Mouse (Mus musculus) midbrain, postnatal 0 days (tissue): ENCODE data around the gene H2-DMb2. TPM values are rescaled to one million over a fixed set of nuclear protein-coding genes. Genes with fewer than 3 reads are reported as not detected.

ENCODE experiments used
- ATAC-seq: fragments of 200-750 bp; cut with Nextera tagmentation; 2 replicates; pipeline ENCODE4 v1.8.0; 2017; ENCODE audit warnings: moderate number of reproducible peaks, mild to moderate bottlenecking, moderate TSS enrichment, moderate library complexity; ENCODE audit not compliant: low FRiP score
- DNase-seq: peaks from one replicate; pipeline ENCODE4 v3.0.0-alpha.2; 2015; ENCODE audit warnings: low spot score
- H3K27ac ChIP-seq: fragments of 300-500 bp; sonication (generic); 2 replicates; pipeline ENCODE4 v1.5.1; 2014; ENCODE audit warnings: low read depth, mild to moderate bottlenecking, low read length, mixed read lengths
- H3K27me3 ChIP-seq: fragments of 300-500 bp; sonication (generic); 2 replicates; pipeline ENCODE4 v1.6.1; 2014; ENCODE audit warnings: low read length, control low read depth, mixed read lengths; ENCODE audit not compliant: insufficient read depth
- H3K36me3 ChIP-seq: fragments of 300-500 bp; sonication (generic); 2 replicates; pipeline ENCODE4 v1.6.1; 2014; ENCODE audit warnings: low read length, control low read depth, mixed read lengths; ENCODE audit not compliant: insufficient read depth
- H3K4me1 ChIP-seq: fragments of 300-500 bp; sonication (generic); 2 replicates; pipeline ENCODE4 v1.6.1; 2014; ENCODE audit warnings: mild to moderate bottlenecking, control low read depth, antibody characterized with exemption, low read length, mixed read lengths; ENCODE audit not compliant: insufficient read depth
- H3K4me2 ChIP-seq: fragments of 300-500 bp; sonication (generic); 2 replicates; pipeline ENCODE4 v1.6.1; 2014; ENCODE audit warnings: low read depth, mild to moderate bottlenecking, low read length, mixed read lengths; ENCODE audit not compliant: poor library complexity, severe bottlenecking
- H3K4me3 ChIP-seq: fragments of 300-500 bp; sonication (generic); 2 replicates; pipeline ENCODE4 v1.5.1; 2014; ENCODE audit warnings: low read depth, mild to moderate bottlenecking, low read length, moderate library complexity
- H3K9ac ChIP-seq: fragments of 300-500 bp; sonication (generic); replicated peaks from 2 replicates; pipeline ENCODE4 v1.6.1; 2014; ENCODE audit warnings: mild to moderate bottlenecking, low read length, moderate library complexity, mixed read lengths; ENCODE audit not compliant: poor library complexity, severe bottlenecking
- H3K9me3 ChIP-seq: fragments of 300-500 bp; sonication (generic); 2 replicates; pipeline ENCODE4 v1.6.1; 2016; ENCODE audit warnings: low read length, control low read depth
- CTCF ChIP-seq: IDR thresholded peaks from 2 replicates; pipeline ENCODE4 v1.5.1; 2016; ENCODE audit warnings: antibody characterized with exemption, mild to moderate bottlenecking
- WGBS: fragments of 180-500 bp; shearing (Covaris S2); extraction: QIAGEN DNeasy Blood & Tissue Kit; methylation state at CpG from one replicate; pipeline ENCODE4 v1.1.7; 2014; 5-methylcytosine and 5-hydroxymethylcytosine counted together
- polyA plus RNA-seq: library from polyadenylated mRNA; unstranded; fragments of >200 nt; fragmentation: Nextera tagmentation; extraction: Ambion mirVana; gene quantifications from 2 replicates; pipeline ENCODE4 v1.2.1, GENCODE M21; 2015
- total RNA-seq: library from RNA; depleted of rRNA; stranded (reverse); fragments of >200 nt; gene quantifications from 2 replicates; pipeline ENCODE4 v1.2.3, GENCODE M21; 2014

H2-DMb2 gene
- total and polyA plus RNA-seq, 2 experiments from 2014 or later: 0.16 to 1.6 TPM

DNA sequence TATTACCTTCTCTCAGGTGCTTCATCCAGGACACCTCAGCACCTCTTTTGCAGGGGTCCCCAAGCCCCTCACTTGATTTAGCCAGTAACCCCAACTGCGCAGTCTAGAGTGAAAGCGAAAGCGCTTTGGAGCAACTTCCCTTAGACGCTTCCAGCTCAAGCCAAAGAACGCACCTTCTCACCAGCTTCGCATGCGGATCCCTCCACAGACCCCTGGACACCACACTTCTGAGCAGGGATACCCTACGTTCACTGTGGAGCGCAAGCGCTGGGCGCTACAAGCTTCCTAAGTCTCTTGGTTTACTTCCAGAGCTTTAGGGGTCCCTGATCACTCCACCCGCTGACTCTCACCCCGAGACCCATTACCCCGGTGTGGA lies 43.8 kb downstream of the H2-DMb2 start:
- Histone ChIP-seq H3K36me3 (no peaks in the 10 kb centered on the region), H3K4me2 (peak overlapping the region; percentile 86), H3K9ac (peak overlapping the region; percentile 25), H3K27ac (no peak overlapping the region), H3K27me3 (peaks cover 45% of the 10 kb centered on the region), H3K4me1 (peaks cover 3% of the 10 kb centered on the region), H3K4me3 (peak overlapping the region; percentile 55), H3K9me3 (no peaks in the 10 kb centered on the region)
- no peak for TF ChIP-seq CTCF
- ATAC-seq (no peak; the same call in 1 of the 2 replicates), DNase-seq (no peak)
- WGBS: 4% methylated on average over 14 of the region's 14 CpGs

GRCm38 (mm10) chr17:34187261-34187916 lies 44.3 kb downstream of the H2-DMb2 start, which contains the start of the genes Tap1 and Psmb9:
TSS of gene Tap1 (plus strand) at chr17:34187553.
TSS of gene Psmb9 (minus strand) at chr17:34187764.
- no peak for TF ChIP-seq CTCF
- H3K4me1 ChIP-seq: peaks cover 3% of the 10 kb centered on the region
- H3K9me3 ChIP-seq: no peaks in the 10 kb centered on the region
- peak within 1 kb of the TSS; percentile 55; the same call in 1 of the 2 replicates for H3K27ac ChIP-seq
- DNase-seq (peak; percentile 96), ATAC-seq (peak; percentile 93)
- no peaks in the 10 kb centered on the region for H3K36me3 ChIP-seq
- peak within 1 kb of the TSS; percentile 55 for H3K4me3 ChIP-seq
- H3K27me3 ChIP-seq: peaks cover 50% of the 10 kb centered on the region
- peak within 1 kb of the TSS; percentile 86 for H3K4me2 ChIP-seq
- peak within 1 kb of the TSS; percentile 61 for H3K9ac ChIP-seq
- WGBS: under 1% methylated on average over 46 of the region's 46 CpGs

GRCm38 (mm10) chr17:34188010-34188409 lies 44.9 kb downstream of the H2-DMb2 start:
- Histone ChIP-seq H3K4me2 (peak overlapping the region; percentile 86), H3K27ac (0 out of 2 replicates have a peak overlapping the region, but pooled peaks have one; percentile 55), H3K27me3 (peaks cover 56% of the 10 kb centered on the region), H3K9me3 (no peaks in the 10 kb centered on the region), H3K36me3 (no peaks in the 10 kb centered on the region), H3K4me1 (peaks cover 3% of the 10 kb centered on the region), H3K9ac (peak overlapping the region; percentile 61), H3K4me3 (peak overlapping the region; percentile 55)
- no peak for DNase-seq
- 4% methylated on average over 20 of the region's 20 CpGs for WGBS
- no peak for TF ChIP-seq CTCF
- ATAC-seq: peak; percentile 14; the same call in 1 of the 2 replicates

- ATAC-seq: no peak
- DNase-seq: no peak
- H3K9ac ChIP-seq: no peak overlapping the region
- H3K27ac ChIP-seq: no peak overlapping the region
- H3K4me1 ChIP-seq: peaks cover 3% of the 10 kb centered on the region
- H3K36me3 ChIP-seq: no peaks in the 10 kb centered on the region
- H3K9me3 ChIP-seq: no peaks in the 10 kb centered on the region
- TF ChIP-seq CTCF: no peak
- no peak overlapping the region for H3K4me2 ChIP-seq
- no peak overlapping the region for H3K4me3 ChIP-seq
- H3K27me3 ChIP-seq: peaks cover 63% of the 10 kb centered on the region
- WGBS: 66% methylated on average over 6 of the region's 6 CpGs
These were observed 45.9 kb downstream of the H2-DMb2 start for GRCm38 (mm10) chr17:34188986-34189385.

DNA sequence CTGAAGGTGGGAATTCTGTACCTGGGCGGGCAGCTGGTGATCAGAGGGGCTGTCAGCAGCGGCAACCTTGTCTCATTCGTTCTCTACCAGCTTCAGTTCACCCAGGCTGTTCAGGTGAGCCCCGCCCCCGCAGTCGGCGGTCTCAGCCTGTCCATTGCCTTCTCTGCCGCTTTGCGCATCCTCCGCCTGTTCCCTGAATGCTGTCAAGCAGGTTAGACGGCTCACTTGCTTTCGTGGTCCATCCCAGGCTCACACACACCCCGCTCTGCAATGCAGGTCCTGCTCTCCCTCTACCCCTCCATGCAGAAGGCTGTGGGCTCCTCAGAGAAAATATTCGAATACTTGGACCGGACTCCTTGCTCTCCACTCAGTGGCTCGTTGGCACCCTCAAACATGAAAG lies 49.7 kb downstream of the H2-DMb2 start:
- no peak for ATAC-seq
- H3K9ac ChIP-seq: no peak overlapping the region
- 24% methylated on average over 16 of the region's 16 CpGs for WGBS
- no peaks in the 10 kb centered on the region for H3K9me3 ChIP-seq
- DNase-seq: no peak
- peaks cover 3% of the 10 kb centered on the region; the same call in 1 of the 2 replicates for H3K4me1 ChIP-seq
- no peak for TF ChIP-seq CTCF
- H3K4me2 ChIP-seq: no peak overlapping the region
- no peak overlapping the region for H3K4me3 ChIP-seq
- H3K27me3 ChIP-seq: peaks cover 56% of the 10 kb centered on the region
- no peaks in the 10 kb centered on the region for H3K36me3 ChIP-seq
- H3K27ac ChIP-seq: no peak overlapping the region

GRCm38 (mm10) chr17:34193468-34193867 lies 50.4 kb downstream of the H2-DMb2 start:
- Histone ChIP-seq H3K27me3 (peaks cover 56% of the 10 kb centered on the region), H3K4me3 (no peak overlapping the region), H3K4me2 (no peak overlapping the region), H3K9me3 (no peaks in the 10 kb centered on the region), H3K36me3 (no peaks in the 10 kb centered on the region), H3K4me1 (no peaks in the 10 kb centered on the region), H3K9ac (no peak overlapping the region), H3K27ac (no peak overlapping the region)
- no peak for TF ChIP-seq CTCF
- ATAC-seq (no peak), DNase-seq (no peak)
- WGBS: 55% methylated on average over 8 of the region's 8 CpGs
